ENCODE assay signal across 11 mouse cellular contexts in the genomic region with DNA sequence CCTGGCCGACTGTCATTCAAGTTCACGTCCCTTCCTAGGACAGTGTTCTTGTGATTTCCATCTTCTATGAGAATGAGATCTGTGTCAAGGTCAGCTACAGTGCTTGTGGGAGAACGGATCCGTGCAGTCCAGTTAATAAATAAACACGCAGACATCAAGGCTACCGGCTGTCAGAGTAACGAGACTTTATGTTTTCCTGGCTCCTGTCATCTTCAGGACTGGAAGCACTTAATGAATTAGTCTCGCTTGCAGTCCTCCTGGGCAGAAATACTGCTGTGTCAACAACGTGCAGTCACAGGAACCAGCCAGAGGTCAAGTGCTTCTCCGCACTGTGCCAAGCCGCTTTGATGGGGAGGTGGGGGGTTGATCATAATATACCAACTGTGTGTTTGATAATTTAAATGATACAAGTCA. TPM values are rescaled to one million over a fixed set of nuclear protein-coding genes. Genes with fewer than 3 reads are reported as not detected.
A peak's percentile ranks its signal among the peaks of the same experiment; 100 is the strongest.
DNase-seq lines count a peak whose midpoint lies in the region; ATAC-seq lines count a peak whose summit lies in the region.
"Had no signal": no experiment of that assay in that cellular context is flagged by ENCODE, and none has a peak within 500 bp of the region (broad histone marks: within the 10 kb centered on the region; RNA-seq: fewer than 3 reads in every experiment).

No protein-coding gene starts in this region.

- H3K4me1 ChIP-seq in liver, embryonic 13.5 days (replicated peaks) = peaks cover 16% of the 10 kb centered on the region
- peaks cover 22% of the 10 kb centered on the region for H3K4me1 ChIP-seq in liver, embryonic 11.5 days (replicated peaks; ENCODE audit: control insufficient read depth, insufficient read depth, low read length)
- peaks cover 30% of the 10 kb centered on the region for H3K4me1 ChIP-seq in forebrain, embryonic 16.5 days (replicated peaks; ENCODE audit: control insufficient read depth, insufficient read depth, low read length)
- H3K4me1 ChIP-seq in neural tube, embryonic 15.5 days = peaks cover 32% of the 10 kb centered on the region

- no peaks in the 10 kb centered on the region for H3K27me3 ChIP-seq in liver, embryonic 13.5 days
- H3K27me3 ChIP-seq in liver, embryonic 11.5 days (replicated peaks; ENCODE audit: control insufficient read depth, insufficient read depth, low read length) = no peaks in the 10 kb centered on the region
- H3K27me3 ChIP-seq in forebrain, embryonic 16.5 days (replicated peaks; ENCODE audit: control insufficient read depth, insufficient read depth, low read length) = no peaks in the 10 kb centered on the region
- H3K27me3 ChIP-seq in neural tube, embryonic 15.5 days (replicated peaks) = no peaks in the 10 kb centered on the region
- H3K27me3 ChIP-seq: embryonic facial prominence, embryonic 15.5 days had no signal

- ATAC-seq in liver, embryonic 13.5 days (ENCODE audit: low read depth) = peak; percentile 12; the same call in 1 of the 2 replicates
- ATAC-seq in liver, embryonic 11.5 days (replicated peaks; ENCODE audit: low FRiP score) = no peak
- no peak for ATAC-seq in forebrain, embryonic 16.5 days
- ATAC-seq in neural tube, embryonic 15.5 days (ENCODE audit: low FRiP score) = peak; percentile 15; the same call in 1 of the 2 replicates

- no peak for DNase-seq in liver, embryonic 13.5 days
- no peak for DNase-seq in liver, embryonic 11.5 days (ENCODE audit: low spot score)
- peak; percentile 61 to 67 for DNase-seq in kidney, postnatal 4 days
- no peak for DNase-seq in thymus, postnatal 25 days
- DNase-seq in spleen, adult 12 weeks (ENCODE audit: low spot score) = no peak
- no peak for DNase-seq in gastrocnemius, postnatal 10 days

- H3K9me3 ChIP-seq in liver, embryonic 13.5 days (replicated peaks) = no peaks in the 10 kb centered on the region
- no peaks in the 10 kb centered on the region for H3K9me3 ChIP-seq in liver, embryonic 11.5 days (ENCODE audit: control insufficient read depth, low read length)
- H3K9me3 ChIP-seq in forebrain, embryonic 16.5 days (ENCODE audit: control insufficient read depth, low read length) = no peaks in the 10 kb centered on the region
- no peaks in the 10 kb centered on the region for H3K9me3 ChIP-seq in neural tube, embryonic 15.5 days (replicated peaks)
- H3K9me3 ChIP-seq: embryonic facial prominence, embryonic 15.5 days had no signal

- H3K9ac ChIP-seq in liver, embryonic 13.5 days = no peak overlapping the region
- H3K9ac ChIP-seq in liver, embryonic 11.5 days (ENCODE audit: low read depth, low read length) = no peak overlapping the region
- no peak overlapping the region for H3K9ac ChIP-seq in forebrain, embryonic 16.5 days (replicated peaks; ENCODE audit: low read depth, low read length)
- H3K9ac ChIP-seq in neural tube, embryonic 15.5 days (replicated peaks) = no peak overlapping the region
- H3K9ac ChIP-seq: embryonic facial prominence, embryonic 15.5 days had no signal

- H3K4me2 ChIP-seq in liver, embryonic 13.5 days = peak overlapping the region; percentile 4; the same call in 1 of the 2 replicates
- H3K4me2 ChIP-seq in liver, embryonic 11.5 days = no peak overlapping the region
- H3K4me2 ChIP-seq in forebrain, embryonic 16.5 days (ENCODE audit: low read length) = peak overlapping the region; percentile 22; the same call in 1 of the 2 replicates
- H3K4me2 ChIP-seq in neural tube, embryonic 15.5 days = no peak overlapping the region
- H3K4me2 ChIP-seq: embryonic facial prominence, embryonic 15.5 days had no signal

- WGBS in liver, embryonic 13.5 days (ENCODE audit: insufficient replicate concordance) = 36% methylated on average over 11 of the region's 11 CpGs
- 45% methylated on average over 11 of the region's 11 CpGs for WGBS in liver, embryonic 11.5 days
- WGBS in forebrain, embryonic 16.5 days = 20% methylated on average over 11 of the region's 11 CpGs
- 15% methylated on average over 11 of the region's 11 CpGs for WGBS in neural tube, embryonic 15.5 days

- no peaks in the 10 kb centered on the region for H3K36me3 ChIP-seq in liver, embryonic 13.5 days
- H3K36me3 ChIP-seq in liver, embryonic 11.5 days (ENCODE audit: control insufficient read depth, insufficient read depth, low read length) = no peaks in the 10 kb centered on the region
- H3K36me3 ChIP-seq in forebrain, embryonic 16.5 days (ENCODE audit: control insufficient read depth, insufficient read depth) = no peaks in the 10 kb centered on the region
- H3K36me3 ChIP-seq in neural tube, embryonic 15.5 days = no peaks in the 10 kb centered on the region
- H3K36me3 ChIP-seq: embryonic facial prominence, embryonic 15.5 days had no signal

- H3K27ac ChIP-seq in liver, embryonic 13.5 days = no peak overlapping the region
- no peak overlapping the region for H3K27ac ChIP-seq in liver, embryonic 11.5 days (ENCODE audit: low read depth, low read length)
- H3K27ac ChIP-seq in forebrain, embryonic 16.5 days (ENCODE audit: low read length) = no peak overlapping the region
- H3K27ac ChIP-seq in neural tube, embryonic 15.5 days (replicated peaks) = no peak overlapping the region
- H3K27ac ChIP-seq: embryonic facial prominence, embryonic 15.5 days had no signal

- H3K4me3 ChIP-seq in liver, embryonic 13.5 days (replicated peaks) = no peak overlapping the region
- no peak overlapping the region for H3K4me3 ChIP-seq in liver, embryonic 11.5 days (ENCODE audit: low read depth, low read length)
- no peak overlapping the region for H3K4me3 ChIP-seq in forebrain, embryonic 16.5 days (replicated peaks; ENCODE audit: low read length)
- H3K4me3 ChIP-seq in neural tube, embryonic 15.5 days (replicated peaks) = no peak overlapping the region
- H3K4me3 ChIP-seq: embryonic facial prominence, embryonic 15.5 days; megakaryocyte, embryonic 14.5 days had no signal

RNA-seq across cellular contexts. Expression of a gene that starts 20.7 kb away (rescaled TPM):
- polyA plus RNA-seq in liver, embryonic 13.5 days (2015; fragmentation: Nextera tagmentation; extraction: Ambion mirVana) = 0.06 TPM in 2 replicates
- polyA plus RNA-seq in liver, embryonic 11.5 days (2014; fragmentation: Nextera tagmentation; extraction: Ambion mirVana) = 0.26 and 0.43 TPM in 2 replicates
- 1.7 and 2.6 TPM in 2 replicates for polyA plus RNA-seq in forebrain, embryonic 16.5 days (2015; fragmentation: Nextera tagmentation; extraction: Ambion mirVana)
- polyA plus RNA-seq in neural tube, embryonic 15.5 days (2015; fragmentation: Nextera tagmentation; extraction: Ambion mirVana) = 5.2 and 5.6 TPM in 2 replicates
- under 1 TPM; 0.05 to 0.07 TPM for total RNA-seq in gastrocnemius, postnatal 10 days (2021)
- total RNA-seq: MEL had no signal

Comparison
In these comparisons a context has a peak if more than half of its experiments do, and no peak if none do; other contexts are left out.
1. ATAC-seq: peak in liver, embryonic 13.5 days (single experiment) and neural tube, embryonic 15.5 days (single experiment); none in liver, embryonic 11.5 days (single experiment) and forebrain, embryonic 16.5 days (single experiment).
2. H3K4me2 ChIP-seq: peak in liver, embryonic 13.5 days (single experiment) and forebrain, embryonic 16.5 days (single experiment); none in liver, embryonic 11.5 days (single experiment) and neural tube, embryonic 15.5 days (single experiment).
3. DNase-seq: peak in kidney, postnatal 4 days (2 of 2); none in liver, embryonic 13.5 days (single experiment), liver, embryonic 11.5 days (single experiment), thymus, postnatal 25 days (single experiment), spleen, adult 12 weeks (single experiment) and gastrocnemius, postnatal 10 days (single experiment).